Mouse (Mus musculus): ENCODE results near the gene Rgl2.

GRCm38 (mm10) chr17:33914969-33915391 lies 14.4 kb upstream of the Rgl2 start:
- TF ChIP-seq TCF3 (IDR thresholded peaks at IDR 0.05; ENCODE audit: insufficient read length, low read depth): no peak
- TF ChIP-seq POLR2A (IDR thresholded peaks at IDR 0.05; ENCODE audit: insufficient read length, low read depth): no peak

Measured in myocyte (in vitro differentiated cells).